Mouse (Mus musculus): ENCODE data around the gene Wfs1. TPM values are rescaled to one million over a fixed set of nuclear protein-coding genes. Genes with fewer than 3 reads are reported as not detected.

The Wfs1 gene
- polyA plus RNA-seq (2014; fragmentation: Nextera tagmentation; extraction: Ambion mirVana), result 9.9 and 10.3 TPM in 2 replicates

GRCm38 (mm10) chr5:36988781-36989624, at the start of gene Wfs1:
Gene Wfs1, minus strand, starts transcription at chr5:36989205.
- peak; percentile 98 for DNase-seq
- Histone ChIP-seq H3K9ac (peak within 1 kb of the TSS; percentile 75), H3K4me3 (ENCODE audit: low read depth, low read length) (peak within 1 kb of the TSS; percentile 74), H3K4me2 (peak within 1 kb of the TSS; percentile 94), H3K27me3 (ENCODE audit: insufficient read depth, low read length) (no peaks in the 10 kb centered on the region), H3K9me3 (ENCODE audit: low read depth, low read length) (no peaks in the 10 kb centered on the region), H3K4me1 (ENCODE audit: insufficient read depth) (no peaks in the 10 kb centered on the region), H3K27ac (ENCODE audit: low read depth) (peak within 1 kb of the TSS; percentile 65; the same call in 1 of the 2 replicates), H3K36me3 (ENCODE audit: insufficient read depth) (no peaks in the 10 kb centered on the region)
- WGBS, result 1% methylated on average over 60 of the region's 60 CpGs
- ATAC-seq (ENCODE audit: insufficient read depth), result peak; percentile 98
- TF ChIP-seq CTCF (IDR thresholded peaks at IDR 0.05; ENCODE audit: low read depth), result no peak

GRCm38 (mm10) chr5:37036884-37037283, 47.9 kb upstream of the Wfs1 start:
- Histone ChIP-seq H3K36me3 (ENCODE audit: insufficient read depth) (no peaks in the 10 kb centered on the region), H3K4me1 (ENCODE audit: insufficient read depth) (no peaks in the 10 kb centered on the region), H3K27me3 (ENCODE audit: insufficient read depth, low read length) (0 out of 2 replicates have a peak, but pooled peaks cover 7% of the 10 kb centered on the region), H3K4me2 (no peak overlapping the region), H3K9ac (no peak overlapping the region), H3K27ac (ENCODE audit: low read depth) (no peak overlapping the region), H3K4me3 (ENCODE audit: low read depth, low read length) (no peak overlapping the region), H3K9me3 (ENCODE audit: low read depth, low read length) (no peaks in the 10 kb centered on the region)
- DNase-seq (no peak), ATAC-seq (ENCODE audit: insufficient read depth) (no peak)
- WGBS, result 66% methylated on average over 3 of the region's 3 CpGs
- TF ChIP-seq CTCF (IDR thresholded peaks at IDR 0.05; ENCODE audit: low read depth), result no peak

GRCm38 (mm10) chr5:37035896-37036295, 46.9 kb upstream of the Wfs1 start:
- Histone ChIP-seq H3K9me3 (ENCODE audit: low read depth, low read length) (no peaks in the 10 kb centered on the region), H3K27ac (ENCODE audit: low read depth) (no peak overlapping the region), H3K4me1 (ENCODE audit: insufficient read depth) (no peaks in the 10 kb centered on the region), H3K9ac (no peak overlapping the region), H3K36me3 (ENCODE audit: insufficient read depth) (no peaks in the 10 kb centered on the region), H3K4me2 (no peak overlapping the region), H3K4me3 (ENCODE audit: low read depth, low read length) (no peak overlapping the region), H3K27me3 (ENCODE audit: insufficient read depth, low read length) (peaks cover 14% of the 10 kb centered on the region; the same call in 1 of the 2 replicates)
- DNase-seq, result no peak
- no peak for ATAC-seq (ENCODE audit: insufficient read depth)
- TF ChIP-seq CTCF (IDR thresholded peaks at IDR 0.05; ENCODE audit: low read depth), result no peak
- WGBS, result 76% methylated on average over 6 of the region's 6 CpGs

- Histone ChIP-seq H3K27ac (ENCODE audit: low read depth) (no peak overlapping the region), H3K36me3 (ENCODE audit: insufficient read depth) (no peaks in the 10 kb centered on the region), H3K4me1 (ENCODE audit: insufficient read depth) (no peaks in the 10 kb centered on the region), H3K9me3 (ENCODE audit: low read depth, low read length) (no peaks in the 10 kb centered on the region), H3K9ac (no peak overlapping the region), H3K4me3 (ENCODE audit: low read depth, low read length) (no peak overlapping the region), H3K4me2 (no peak overlapping the region), H3K27me3 (ENCODE audit: insufficient read depth, low read length) (peaks cover 13% of the 10 kb centered on the region; the same call in 1 of the 2 replicates)
- no peak for ATAC-seq (ENCODE audit: insufficient read depth)
- DNase-seq, result no peak
- WGBS, result 65% methylated on average over 6 of the region's 6 CpGs
- no peak for TF ChIP-seq CTCF (IDR thresholded peaks at IDR 0.05; ENCODE audit: low read depth)
Observed at GRCm38 (mm10) chr5:37035192-37035591, 46.2 kb upstream of the Wfs1 start.

- Histone ChIP-seq H3K36me3 (ENCODE audit: insufficient read depth) (no peaks in the 10 kb centered on the region), H3K4me3 (ENCODE audit: low read depth, low read length) (no peak overlapping the region), H3K27me3 (ENCODE audit: insufficient read depth, low read length) (peaks cover 57% of the 10 kb centered on the region), H3K27ac (ENCODE audit: low read depth) (no peak overlapping the region), H3K4me1 (ENCODE audit: insufficient read depth) (0 out of 2 replicates have a peak, but pooled peaks cover 3% of the 10 kb centered on the region), H3K9ac (no peak overlapping the region), H3K9me3 (ENCODE audit: low read depth, low read length) (no peaks in the 10 kb centered on the region), H3K4me2 (no peak overlapping the region)
- ATAC-seq (ENCODE audit: insufficient read depth) (no peak), DNase-seq (no peak)
- WGBS, result 45% methylated on average over 9 of the region's 9 CpGs
- TF ChIP-seq CTCF (IDR thresholded peaks at IDR 0.05; ENCODE audit: low read depth), result no peak
Observed at GRCm38 (mm10) chr5:37030753-37031152, 41.7 kb upstream of the Wfs1 start.

- peak overlapping the region; percentile 97 for H3K4me2 ChIP-seq
- no peaks in the 10 kb centered on the region for H3K9me3 ChIP-seq (ENCODE audit: low read depth, low read length)
- H3K27me3 ChIP-seq (ENCODE audit: insufficient read depth, low read length), result peaks cover 58% of the 10 kb centered on the region
- no peaks in the 10 kb centered on the region for H3K36me3 ChIP-seq (ENCODE audit: insufficient read depth)
- ATAC-seq (ENCODE audit: insufficient read depth), result peak; percentile 14; the same call in 1 of the 2 replicates
- WGBS, result under 1% methylated on average over 17 of the region's 17 CpGs
- no peak for DNase-seq
- H3K4me1 ChIP-seq (ENCODE audit: insufficient read depth), result 0 out of 2 replicates have a peak, but pooled peaks cover 3% of the 10 kb centered on the region
- no peak overlapping the region for H3K9ac ChIP-seq
- H3K4me3 ChIP-seq (ENCODE audit: low read depth, low read length), result peak overlapping the region; percentile 52
- no peak overlapping the region for H3K27ac ChIP-seq (ENCODE audit: low read depth)
- no peak for TF ChIP-seq CTCF (IDR thresholded peaks at IDR 0.05; ENCODE audit: low read depth)
Observed at GRCm38 (mm10) chr5:37029326-37029905, 40.4 kb upstream of the Wfs1 start.

Data from lung, embryonic 14.5 days (tissue).